Mouse (Mus musculus) limb, embryonic 12.5 days (tissue): Measurements from ENCODE around the gene Mccc2. TPM values are rescaled to one million over a fixed set of nuclear protein-coding genes. Genes with fewer than 3 reads are reported as not detected.
A peak's percentile ranks its signal among the peaks of the same experiment; 100 is the strongest.

Experiments
- ATAC-seq: fragments of 200-750 bp; cut with Nextera tagmentation; 2 replicates; pipeline ENCODE4 v1.8.0; 2017; ENCODE audit warnings: low read depth, moderate TSS enrichment; ENCODE audit not compliant: insufficient number of reproducible peaks, insufficient read depth, low FRiP score, low TSS enrichment
- H3K27ac ChIP-seq: fragments of 300-500 bp; sonication (generic); 2 replicates; pipeline ENCODE4 v1.5.1; 2016; ENCODE audit warnings: mild to moderate bottlenecking, moderate library complexity
- H3K27me3 ChIP-seq: fragments of 300-500 bp; sonication (generic); 2 replicates; pipeline ENCODE4 v1.6.1; 2016; ENCODE audit warnings: mild to moderate bottlenecking, moderate library complexity
- H3K36me3 ChIP-seq: fragments of 300-500 bp; sonication (generic); 2 replicates; pipeline ENCODE4 v1.6.1; 2016; ENCODE audit warnings: mild to moderate bottlenecking, moderate library complexity
- H3K4me1 ChIP-seq: fragments of 300-500 bp; sonication (generic); replicated peaks from 2 replicates; pipeline ENCODE4 v1.6.1; 2016
- H3K4me2 ChIP-seq: fragments of 300-500 bp; sonication (generic); 2 replicates; pipeline ENCODE4 v1.6.1; 2016; ENCODE audit warnings: mild to moderate bottlenecking, moderate library complexity
- H3K4me3 ChIP-seq: fragments of 300-500 bp; sonication (generic); replicated peaks from 2 replicates; pipeline ENCODE4 v1.5.1; 2016; ENCODE audit warnings: mild to moderate bottlenecking
- H3K9ac ChIP-seq: fragments of 300-500 bp; sonication (generic); replicated peaks from 2 replicates; pipeline ENCODE4 v1.6.1; 2016; ENCODE audit warnings: mild to moderate bottlenecking, moderate library complexity
- H3K9me3 ChIP-seq: fragments of 300-500 bp; sonication (generic); 2 replicates; pipeline ENCODE4 v1.6.1; 2016; ENCODE audit warnings: mild to moderate bottlenecking, moderate library complexity
- WGBS: fragments of 180-500 bp; shearing (Covaris S2); methylation state at CpG from one replicate; pipeline ENCODE4 v1.1.7; 2016; 5-methylcytosine and 5-hydroxymethylcytosine counted together
- polyA plus RNA-seq: library from polyadenylated mRNA; unstranded; fragments of >200 nt; fragmentation: Nextera tagmentation; extraction: Ambion mirVana; gene quantifications from 2 replicates; pipeline ENCODE4 v1.2.1, GENCODE M21; 2016

Mccc2 gene
- polyA plus RNA-seq, 1 experiment from 2014 or later = 52.7 TPM

GRCm38 (mm10) chr13:99983320-99983719 is 32.1 kb downstream of the Mccc2 start:
- no peaks in the 10 kb centered on the region for H3K9me3 ChIP-seq
- H3K4me2 ChIP-seq = no peak overlapping the region
- no peak overlapping the region for H3K9ac ChIP-seq
- no peaks in the 10 kb centered on the region for H3K4me1 ChIP-seq
- WGBS = 97% methylated on average over 1 of the region's 1 CpGs
- no peak for ATAC-seq
- H3K4me3 ChIP-seq = no peak overlapping the region
- H3K27ac ChIP-seq = no peak overlapping the region
- peaks cover 37% of the 10 kb centered on the region for H3K36me3 ChIP-seq
- H3K27me3 ChIP-seq = no peaks in the 10 kb centered on the region

- H3K4me2 ChIP-seq = no peak overlapping the region
- no peak overlapping the region for H3K27ac ChIP-seq
- 80% methylated on average over 2 of the region's 2 CpGs for WGBS
- no peaks in the 10 kb centered on the region for H3K27me3 ChIP-seq
- no peak overlapping the region for H3K9ac ChIP-seq
- no peak for ATAC-seq
- H3K4me1 ChIP-seq = no peaks in the 10 kb centered on the region
- no peak overlapping the region for H3K4me3 ChIP-seq
- H3K9me3 ChIP-seq = no peaks in the 10 kb centered on the region
- H3K36me3 ChIP-seq = peaks cover 45% of the 10 kb centered on the region
Measured at GRCm38 (mm10) chr13:99979406-99979805, 36.0 kb downstream of the Mccc2 start.

- H3K9me3 ChIP-seq = no peaks in the 10 kb centered on the region
- H3K4me1 ChIP-seq = no peaks in the 10 kb centered on the region
- ATAC-seq = no peak
- H3K4me3 ChIP-seq = no peak overlapping the region
- H3K27ac ChIP-seq = no peak overlapping the region
- H3K27me3 ChIP-seq = no peaks in the 10 kb centered on the region
- WGBS = 84% methylated on average over 5 of the region's 5 CpGs
- peaks cover 66% of the 10 kb centered on the region for H3K36me3 ChIP-seq
- H3K4me2 ChIP-seq = no peak overlapping the region
- no peak overlapping the region for H3K9ac ChIP-seq
Measured at GRCm38 (mm10) chr13:99970089-99970488, 45.4 kb downstream of the Mccc2 start.

- no peaks in the 10 kb centered on the region for H3K4me1 ChIP-seq
- WGBS = 91% methylated on average over 11 of the region's 11 CpGs
- H3K9me3 ChIP-seq = no peaks in the 10 kb centered on the region
- H3K27ac ChIP-seq = no peak overlapping the region
- H3K4me2 ChIP-seq = no peak overlapping the region
- H3K27me3 ChIP-seq = no peaks in the 10 kb centered on the region
- peaks cover 65% of the 10 kb centered on the region for H3K36me3 ChIP-seq
- H3K4me3 ChIP-seq = no peak overlapping the region
- H3K9ac ChIP-seq = no peak overlapping the region
- no peak for ATAC-seq
Measured at GRCm38 (mm10) chr13:99967013-99967678, 48.3 kb downstream of the Mccc2 start.

GRCm38 (mm10) chr13:99963814-99964213 is 51.6 kb downstream of the Mccc2 start:
- 86% methylated on average over 6 of the region's 6 CpGs for WGBS

GRCm38 (mm10) chr13:99961661-99962060 is 53.8 kb downstream of the Mccc2 start:
- peaks cover 57% of the 10 kb centered on the region for H3K36me3 ChIP-seq
- H3K27me3 ChIP-seq = no peaks in the 10 kb centered on the region
- 90% methylated on average over 4 of the region's 4 CpGs for WGBS
- H3K4me3 ChIP-seq = no peak overlapping the region
- no peak overlapping the region for H3K9ac ChIP-seq
- peaks cover 2% of the 10 kb centered on the region; the same call in 1 of the 2 replicates for H3K9me3 ChIP-seq
- ATAC-seq = no peak
- no peaks in the 10 kb centered on the region for H3K4me1 ChIP-seq
- H3K4me2 ChIP-seq = no peak overlapping the region
- H3K27ac ChIP-seq = no peak overlapping the region

More at GRCm38 (mm10) chr13:99963814-99964213, 51.6 kb downstream of the Mccc2 start:
- ATAC-seq = no peak
- H3K4me1 ChIP-seq = no peaks in the 10 kb centered on the region
- peaks cover 55% of the 10 kb centered on the region for H3K36me3 ChIP-seq
- H3K27ac ChIP-seq = no peak overlapping the region
- H3K27me3 ChIP-seq = no peaks in the 10 kb centered on the region
- H3K4me2 ChIP-seq = no peak overlapping the region
- no peak overlapping the region for H3K4me3 ChIP-seq
- H3K9ac ChIP-seq = no peak overlapping the region
- H3K9me3 ChIP-seq = no peaks in the 10 kb centered on the region

- H3K27me3 ChIP-seq = no peaks in the 10 kb centered on the region
- peaks cover 82% of the 10 kb centered on the region for H3K36me3 ChIP-seq
- H3K9me3 ChIP-seq = peaks cover 7% of the 10 kb centered on the region; the same call in 1 of the 2 replicates
- no peak overlapping the region for H3K27ac ChIP-seq
- H3K4me1 ChIP-seq = no peaks in the 10 kb centered on the region
- H3K4me3 ChIP-seq = no peak overlapping the region
- ATAC-seq = no peak
- no peak overlapping the region for H3K9ac ChIP-seq
- WGBS = 93% methylated on average over 1 of the region's 1 CpGs
- H3K4me2 ChIP-seq = no peak overlapping the region
Measured at GRCm38 (mm10) chr13:99955591-99955944, 59.9 kb downstream of the Mccc2 start.

- no peak overlapping the region for H3K4me2 ChIP-seq
- no peaks in the 10 kb centered on the region for H3K4me1 ChIP-seq
- ATAC-seq = no peak
- no peak overlapping the region for H3K4me3 ChIP-seq
- no peaks in the 10 kb centered on the region for H3K27me3 ChIP-seq
- peaks cover 80% of the 10 kb centered on the region for H3K36me3 ChIP-seq
- no peak overlapping the region for H3K9ac ChIP-seq
- WGBS = 93% methylated on average over 5 of the region's 5 CpGs
- H3K27ac ChIP-seq = no peak overlapping the region
- peaks cover 7% of the 10 kb centered on the region; the same call in 1 of the 2 replicates for H3K9me3 ChIP-seq
Measured at GRCm38 (mm10) chr13:99954902-99955590, 60.4 kb downstream of the Mccc2 start.

- Histone ChIP-seq H3K27me3 (no peaks in the 10 kb centered on the region), H3K27ac (no peak overlapping the region), H3K9ac (no peak overlapping the region), H3K4me2 (no peak overlapping the region), H3K9me3 (0 out of 2 replicates have a peak, but pooled peaks cover 3% of the 10 kb centered on the region), H3K36me3 (peaks cover 57% of the 10 kb centered on the region), H3K4me1 (no peaks in the 10 kb centered on the region), H3K4me3 (no peak overlapping the region)
- WGBS = 90% methylated on average over 4 of the region's 4 CpGs
- no peak for ATAC-seq
Measured at GRCm38 (mm10) chr13:99947417-99947816, 68.0 kb downstream of the Mccc2 start.

GRCm38 (mm10) chr13:99943525-99943924 is 71.9 kb downstream of the Mccc2 start:
- no peak overlapping the region for H3K9ac ChIP-seq
- 0 out of 2 replicates have a peak, but pooled peaks cover 3% of the 10 kb centered on the region for H3K9me3 ChIP-seq
- 91% methylated on average over 2 of the region's 2 CpGs for WGBS
- peaks cover 7% of the 10 kb centered on the region for H3K4me1 ChIP-seq
- no peak for ATAC-seq
- H3K36me3 ChIP-seq = peaks cover 21% of the 10 kb centered on the region
- no peak overlapping the region for H3K27ac ChIP-seq
- no peaks in the 10 kb centered on the region for H3K27me3 ChIP-seq
- H3K4me3 ChIP-seq = no peak overlapping the region
- no peak overlapping the region for H3K4me2 ChIP-seq

GRCm38 (mm10) chr13:99940601-99941000 is 74.8 kb downstream of the Mccc2 start:
- H3K9ac ChIP-seq = no peak overlapping the region
- 0 out of 2 replicates have a peak, but pooled peaks cover 9% of the 10 kb centered on the region for H3K36me3 ChIP-seq
- 0 out of 2 replicates have a peak, but pooled peaks cover 3% of the 10 kb centered on the region for H3K9me3 ChIP-seq
- no peak overlapping the region for H3K4me3 ChIP-seq
- 25% methylated on average over 2 of the region's 2 CpGs for WGBS
- H3K4me1 ChIP-seq = peaks cover 7% of the 10 kb centered on the region
- no peaks in the 10 kb centered on the region for H3K27me3 ChIP-seq
- 0 out of 2 replicates have a peak overlapping the region, but pooled peaks have one; percentile 41 for H3K27ac ChIP-seq
- peak; percentile 83; the same call in 1 of the 2 replicates for ATAC-seq
- no peak overlapping the region for H3K4me2 ChIP-seq
